Mouse (Mus musculus): ENCODE data around the gene Abhd2.

Abhd2 gene

GRCm38 (mm10) chr7:79374017-79374416 lies 101.0 kb downstream of the Abhd2 start:
- in situ Hi-C loops (cut with MboI, MseI): no loop called here

- in situ Hi-C loops (cut with MboI, MseI): no loop called here
Measured at GRCm38 (mm10) chr7:79375594-79375993, 102.6 kb downstream of the Abhd2 start.

GRCm38 (mm10) chr7:79376516-79377275 lies 103.7 kb downstream of the Abhd2 start:
- in situ Hi-C loops (cut with MboI, MseI): no loop called here

GRCm38 (mm10) chr7:79386422-79387133 lies 113.6 kb downstream of the Abhd2 start, which contains the start of gene Rlbp1:
Gene Rlbp1 (minus strand): TSS chr7:79387048.
- in situ Hi-C loops (cut with MboI, MseI): no loop called here

GRCm38 (mm10) chr7:79387140-79387539 lies 114.1 kb downstream of the Abhd2 start:
- in situ Hi-C loops (cut with MboI, MseI): no loop called here

- in situ Hi-C loops (cut with MboI, MseI): no loop called here
Measured at GRCm38 (mm10) chr7:79387991-79388390, 115.0 kb downstream of the Abhd2 start.

- in situ Hi-C loops (cut with MboI, MseI): no loop called here
Measured at GRCm38 (mm10) chr7:79388671-79389206, 115.7 kb downstream of the Abhd2 start.

GRCm38 (mm10) chr7:79390141-79390708 lies 117.2 kb downstream of the Abhd2 start:
- in situ Hi-C loops (cut with MboI, MseI): no loop called here

- in situ Hi-C loops (cut with MboI, MseI): no loop called here
Measured at GRCm38 (mm10) chr7:79391471-79391870, 118.5 kb downstream of the Abhd2 start.

GRCm38 (mm10) chr7:79391883-79392649 lies 119.1 kb downstream of the Abhd2 start, which contains the start of gene Fanci:
Gene Fanci (plus strand): TSS chr7:79391929.
- in situ Hi-C loops (cut with MboI, MseI): no loop called here

- in situ Hi-C loops (cut with MboI, MseI): no loop called here
Measured at GRCm38 (mm10) chr7:79392860-79393513, 120.0 kb downstream of the Abhd2 start.

GRCm38 (mm10) chr7:79393924-79394323 lies 120.9 kb downstream of the Abhd2 start:
- in situ Hi-C loops (cut with MboI, MseI): no loop called here

GRCm38 (mm10) chr7:79394666-79395065 lies 121.7 kb downstream of the Abhd2 start:
- in situ Hi-C loops (cut with MboI, MseI): no loop called here

- in situ Hi-C loops (cut with MboI, MseI): no loop called here
Measured at GRCm38 (mm10) chr7:79395186-79395585, 122.2 kb downstream of the Abhd2 start.

GRCm38 (mm10) chr7:79397446-79397963 lies 124.5 kb downstream of the Abhd2 start:
- in situ Hi-C loops (cut with MboI, MseI): no loop called here

GRCm38 (mm10) chr7:79398426-79398825 lies 125.4 kb downstream of the Abhd2 start:
- in situ Hi-C loops (cut with MboI, MseI): no loop called here

GRCm38 (mm10) chr7:79398971-79399370 lies 126.0 kb downstream of the Abhd2 start:
- in situ Hi-C loops (cut with MboI, MseI): no loop called here

- in situ Hi-C loops (cut with MboI, MseI): no loop called here
Measured at GRCm38 (mm10) chr7:79400296-79400695, 127.3 kb downstream of the Abhd2 start.

GRCm38 (mm10) chr7:79414449-79415375 lies 141.7 kb downstream of the Abhd2 start:
- in situ Hi-C loops (cut with MboI, MseI): no loop called here

Data from regulatory T cell (primary cell).